Mouse (Mus musculus): ENCODE data around the gene Otub1. TPM values are rescaled to one million over a fixed set of nuclear protein-coding genes. Genes with fewer than 3 reads are reported as not detected.

Otub1 gene
- polyA plus RNA-seq, 1 experiment: 112 TPM

- Histone ChIP-seq H3K4me2 (ENCODE audit: low read depth) (no peak overlapping the region), H3K79me2 (ENCODE audit: control insufficient read depth, insufficient read depth) (no peaks in the 10 kb centered on the region), H3K27me3 (ENCODE audit: control insufficient read depth, insufficient read depth, insufficient read length) (peaks cover 27% of the 10 kb centered on the region), H3K4me3 (no peak overlapping the region), H3ac (ENCODE audit: control insufficient read depth, insufficient read length) (no peak overlapping the region), H3K36me3 (ENCODE audit: control insufficient read depth, insufficient read depth) (no peaks in the 10 kb centered on the region)
- no peak for TF ChIP-seq TCF3 (IDR thresholded peaks at IDR 0.05; ENCODE audit: insufficient read length, low read depth)
- TF ChIP-seq REST (IDR thresholded peaks at IDR 0.05; ENCODE audit: insufficient read depth, insufficient read length): no peak
- TF ChIP-seq MYOG (IDR thresholded peaks at IDR 0.05; ENCODE audit: control insufficient read depth in 1 of 3, insufficient read depth in 1 of 3, insufficient read length in 2 of 3, low read depth in 2 of 3): no peak
- TF ChIP-seq POLR2A (IDR thresholded peaks at IDR 0.05; ENCODE audit: insufficient read length, low read depth): no peak
- TF ChIP-seq USF1 (IDR thresholded peaks at IDR 0.05; ENCODE audit: low read depth): no peak
- no peak for TF ChIP-seq TCF12 (IDR thresholded peaks at IDR 0.05; ENCODE audit: insufficient read depth, poor library complexity, severe bottlenecking)
- no peak for TF ChIP-seq E2F4 (IDR thresholded peaks at IDR 0.05; ENCODE audit: insufficient read depth)
- no peak for TF ChIP-seq CEBPB (IDR thresholded peaks at IDR 0.05; ENCODE audit: insufficient read depth, poor library complexity, severe bottlenecking)
- no peak for TF ChIP-seq SRF (IDR thresholded peaks at IDR 0.05; ENCODE audit: control insufficient read depth, insufficient read length, low read depth)
- no peak for TF ChIP-seq MAX (IDR thresholded peaks at IDR 0.05; ENCODE audit: low read depth)
- TF ChIP-seq POLR2AphosphoS2 (IDR thresholded peaks at IDR 0.05; ENCODE audit: insufficient read length, low read depth): no peak
- TF ChIP-seq MYOD1 (IDR thresholded peaks at IDR 0.05; ENCODE audit: control insufficient read depth in 1 of 3, insufficient read length in 2 of 3, low read depth in 2 of 3): no peak
Observed at GRCm38 (mm10) chr19:7166767-7167166, 39.3 kb downstream of the Otub1 start.

- Histone ChIP-seq H3K36me3 (ENCODE audit: control insufficient read depth, insufficient read depth) (no peaks in the 10 kb centered on the region), H3K79me2 (ENCODE audit: control insufficient read depth, insufficient read depth) (no peaks in the 10 kb centered on the region), H3K4me3 (no peak overlapping the region), H3K4me2 (ENCODE audit: low read depth) (no peak overlapping the region), H3ac (ENCODE audit: control insufficient read depth, insufficient read length) (no peak overlapping the region), H3K27me3 (ENCODE audit: control insufficient read depth, insufficient read depth, insufficient read length) (peaks cover 27% of the 10 kb centered on the region)
- TF ChIP-seq E2F4 (IDR thresholded peaks at IDR 0.05; ENCODE audit: insufficient read depth) (no peak), SRF (IDR thresholded peaks at IDR 0.05; ENCODE audit: control insufficient read depth, insufficient read length, low read depth) (no peak), REST (IDR thresholded peaks at IDR 0.05; ENCODE audit: insufficient read depth, insufficient read length) (no peak), MAX (IDR thresholded peaks at IDR 0.05; ENCODE audit: low read depth) (no peak), USF1 (IDR thresholded peaks at IDR 0.05; ENCODE audit: low read depth) (no peak), MYOG (IDR thresholded peaks at IDR 0.05; ENCODE audit: control insufficient read depth in 1 of 3, insufficient read depth in 1 of 3, insufficient read length in 2 of 3, low read depth in 2 of 3) (no peak), POLR2A (IDR thresholded peaks at IDR 0.05; ENCODE audit: insufficient read length, low read depth) (no peak), TCF3 (IDR thresholded peaks at IDR 0.05; ENCODE audit: insufficient read length, low read depth) (no peak), POLR2AphosphoS2 (IDR thresholded peaks at IDR 0.05; ENCODE audit: insufficient read length, low read depth) (no peak), CEBPB (IDR thresholded peaks at IDR 0.05; ENCODE audit: insufficient read depth, poor library complexity, severe bottlenecking) (no peak), TCF12 (IDR thresholded peaks at IDR 0.05; ENCODE audit: insufficient read depth, poor library complexity, severe bottlenecking) (no peak), MYOD1 (IDR thresholded peaks at IDR 0.05; ENCODE audit: control insufficient read depth in 1 of 3, insufficient read length in 2 of 3, low read depth in 2 of 3) (no peak)
Observed at GRCm38 (mm10) chr19:7166200-7166711, 39.9 kb downstream of the Otub1 start.

- H3K27me3 ChIP-seq (ENCODE audit: control insufficient read depth, insufficient read depth, insufficient read length): peaks cover 27% of the 10 kb centered on the region
Observed at GRCm38 (mm10) chr19:7165509-7166199, 40.5 kb downstream of the Otub1 start.

GRCm38 (mm10) chr19:7164820-7165323, 41.2 kb downstream of the Otub1 start:
- Histone ChIP-seq H3ac (ENCODE audit: control insufficient read depth, insufficient read length) (peak overlapping the region; percentile 11), H3K79me2 (ENCODE audit: control insufficient read depth, insufficient read depth) (no peaks in the 10 kb centered on the region), H3K27me3 (ENCODE audit: control insufficient read depth, insufficient read depth, insufficient read length) (peaks cover 27% of the 10 kb centered on the region), H3K4me2 (ENCODE audit: low read depth) (peak overlapping the region; percentile 61), H3K4me3 (no peak overlapping the region), H3K36me3 (ENCODE audit: control insufficient read depth, insufficient read depth) (no peaks in the 10 kb centered on the region)
- peak in 1 of 3 experiments; percentile 6 for TF ChIP-seq MYOD1 (IDR thresholded peaks at IDR 0.05; ENCODE audit: control insufficient read depth in 1 of 3, insufficient read length in 2 of 3, low read depth in 2 of 3)
- no peak for TF ChIP-seq POLR2AphosphoS2 (IDR thresholded peaks at IDR 0.05; ENCODE audit: insufficient read length, low read depth)

More at GRCm38 (mm10) chr19:7165509-7166199, 40.5 kb downstream of the Otub1 start:
- H3K4me2 ChIP-seq (ENCODE audit: low read depth): peak overlapping the region; percentile 61
- H3ac ChIP-seq (ENCODE audit: control insufficient read depth, insufficient read length): peak overlapping the region; percentile 11
- H3K36me3 ChIP-seq (ENCODE audit: control insufficient read depth, insufficient read depth): no peaks in the 10 kb centered on the region
- no peaks in the 10 kb centered on the region for H3K79me2 ChIP-seq (ENCODE audit: control insufficient read depth, insufficient read depth)
- TF ChIP-seq CEBPB (IDR thresholded peaks at IDR 0.05; ENCODE audit: insufficient read depth, poor library complexity, severe bottlenecking) (no peak), SRF (IDR thresholded peaks at IDR 0.05; ENCODE audit: control insufficient read depth, insufficient read length, low read depth) (no peak), POLR2A (IDR thresholded peaks at IDR 0.05; ENCODE audit: insufficient read length, low read depth) (no peak), TCF3 (IDR thresholded peaks at IDR 0.05; ENCODE audit: insufficient read length, low read depth) (no peak), REST (IDR thresholded peaks at IDR 0.05; ENCODE audit: insufficient read depth, insufficient read length) (no peak), E2F4 (IDR thresholded peaks at IDR 0.05; ENCODE audit: insufficient read depth) (no peak)
- H3K4me3 ChIP-seq: no peak overlapping the region

GRCm38 (mm10) chr19:7164238-7164637, 41.9 kb downstream of the Otub1 start:
- Histone ChIP-seq H3K4me2 (ENCODE audit: low read depth) (peak overlapping the region; percentile 61), H3ac (ENCODE audit: control insufficient read depth, insufficient read length) (no peak overlapping the region), H3K4me3 (no peak overlapping the region), H3K79me2 (ENCODE audit: control insufficient read depth, insufficient read depth) (no peaks in the 10 kb centered on the region), H3K36me3 (ENCODE audit: control insufficient read depth, insufficient read depth) (no peaks in the 10 kb centered on the region), H3K27me3 (ENCODE audit: control insufficient read depth, insufficient read depth, insufficient read length) (peaks cover 27% of the 10 kb centered on the region)
- TF ChIP-seq MYOG (IDR thresholded peaks at IDR 0.05; ENCODE audit: control insufficient read depth in 1 of 3, insufficient read depth in 1 of 3, insufficient read length in 2 of 3, low read depth in 2 of 3) (peak in 2 of 3 experiments; percentile 17 to 54), MYOD1 (IDR thresholded peaks at IDR 0.05; ENCODE audit: control insufficient read depth in 1 of 3, insufficient read length in 2 of 3, low read depth in 2 of 3) (peak in 1 of 3 experiments; percentile 68), TCF3 (IDR thresholded peaks at IDR 0.05; ENCODE audit: insufficient read length, low read depth) (no peak)

Measured in myocyte (in vitro differentiated cells).